Mouse (Mus musculus) urinary bladder, postnatal 10 days (tissue): ENCODE measurements around the gene Dnaic1.

Source experiments
- DNase-seq: peaks from one replicate; pipeline ENCODE4 v3.0.0; 2022; ENCODE audit warnings: low spot score

The Dnaic1 gene

DNA sequence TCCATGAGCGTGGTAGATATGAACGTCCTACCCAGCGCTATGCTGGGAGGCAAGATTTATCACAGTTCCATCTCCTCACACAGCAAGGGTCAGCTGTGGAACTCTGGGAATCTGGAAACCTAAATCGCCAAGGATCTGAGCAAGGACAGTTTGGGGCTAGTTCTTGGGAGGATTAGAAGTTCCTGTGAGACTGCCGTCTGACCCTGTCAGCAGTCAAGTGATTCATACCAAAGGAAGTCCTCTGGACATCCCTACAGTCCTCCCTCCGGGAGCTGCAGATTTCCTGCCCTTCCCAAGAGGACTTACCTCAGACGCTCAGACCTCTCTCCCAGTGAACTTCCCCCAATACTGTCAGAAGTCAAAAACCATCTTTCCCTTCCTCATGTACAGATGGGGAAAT lies 66.8 kb downstream of the Dnaic1 start:
- no peak for DNase-seq

GRCm38 (mm10) chr4:41636882-41637635 lies 67.5 kb downstream of the Dnaic1 start:
- no peak for DNase-seq

GRCm38 (mm10) chr4:41638186-41638731 lies 68.7 kb downstream of the Dnaic1 start:
- DNase-seq: no peak

DNA sequence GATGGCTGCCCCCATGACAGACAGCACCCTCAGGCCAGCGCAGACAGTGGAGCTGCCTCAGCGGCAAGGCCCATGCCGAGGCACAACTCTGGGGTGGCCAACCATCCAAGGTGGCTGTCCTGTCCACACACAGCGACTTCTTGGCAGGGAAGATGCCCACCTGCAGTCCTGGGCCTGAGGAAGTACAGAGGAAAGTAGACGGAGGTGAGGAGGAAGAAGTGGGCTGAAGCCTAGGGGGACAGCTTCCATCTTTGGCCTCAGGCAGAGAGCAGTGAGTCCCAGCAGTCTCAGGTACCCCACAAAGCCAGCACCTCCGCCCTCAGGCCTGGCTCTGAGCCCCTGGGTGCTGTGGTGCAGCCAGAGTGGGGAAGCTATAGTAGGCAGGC lies 69.2 kb downstream of the Dnaic1 start:
- DNase-seq: no peak

DNA sequence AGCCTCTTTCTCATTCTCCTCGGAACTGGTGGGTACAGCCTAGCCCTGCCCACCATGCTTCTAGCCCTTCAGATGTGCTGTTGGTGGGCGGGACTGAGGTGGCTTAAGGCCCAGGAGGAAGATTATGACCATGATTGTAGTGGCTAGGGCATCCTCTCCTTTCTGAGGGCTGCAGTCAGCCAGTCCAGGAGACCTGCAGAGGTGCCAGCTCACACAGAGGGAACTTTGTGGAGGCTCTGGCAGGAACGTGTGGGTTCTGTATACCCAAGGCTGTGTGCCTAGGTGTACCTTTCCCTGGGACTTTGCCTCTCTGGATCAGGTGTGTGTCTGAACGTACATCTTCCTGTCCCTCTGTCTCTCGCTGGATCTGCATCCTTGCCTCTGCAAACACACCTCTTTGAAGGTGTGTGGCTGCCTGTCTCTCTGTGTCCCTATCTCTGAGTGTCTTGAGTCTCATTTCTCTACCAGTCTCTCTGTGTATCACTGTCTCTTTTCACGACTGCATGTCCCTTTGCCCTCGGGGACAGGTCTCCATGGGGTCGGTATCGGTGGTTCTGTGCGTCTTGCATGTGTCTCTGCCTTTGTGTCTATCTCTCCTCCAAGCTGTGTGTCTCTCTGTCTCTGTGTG lies 69.8 kb downstream of the Dnaic1 start:
- DNase-seq: no peak

DNA sequence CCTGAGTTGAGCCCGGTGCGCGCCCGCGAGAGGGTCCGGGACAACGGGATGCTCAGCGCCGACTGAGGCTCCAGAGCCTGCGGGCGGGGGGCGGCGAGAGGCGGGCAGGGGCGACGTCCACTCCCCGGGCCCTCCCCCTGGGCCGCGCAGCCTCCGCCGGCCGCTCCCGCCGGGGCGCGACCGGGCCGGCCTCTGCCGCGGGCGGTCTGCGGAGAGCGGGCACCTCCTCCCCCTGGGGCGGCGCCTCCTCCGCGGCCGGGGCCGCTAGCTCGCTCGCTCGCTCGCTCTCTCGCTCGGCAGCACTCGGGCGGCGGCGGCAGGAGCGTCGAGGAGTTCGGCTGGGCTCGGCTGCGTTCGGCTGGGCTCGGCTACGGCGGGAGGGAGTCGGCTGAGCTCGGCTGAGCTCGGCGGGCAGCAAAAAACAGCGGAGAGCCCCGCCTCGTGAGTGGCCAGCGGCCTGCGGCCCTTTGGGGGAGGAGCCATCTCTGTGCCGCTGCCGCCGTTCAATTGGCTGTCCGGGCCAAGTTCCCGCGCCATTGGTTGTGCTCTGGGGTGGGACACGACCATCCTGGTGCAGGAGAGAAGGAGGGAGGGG lies 70.4 kb downstream of the Dnaic1 start, which contains the start of gene Enho:
Enho (minus strand) TSS at position 412 of the 595 bp plus-strand sequence.
- peak; percentile 85 for DNase-seq

DNA sequence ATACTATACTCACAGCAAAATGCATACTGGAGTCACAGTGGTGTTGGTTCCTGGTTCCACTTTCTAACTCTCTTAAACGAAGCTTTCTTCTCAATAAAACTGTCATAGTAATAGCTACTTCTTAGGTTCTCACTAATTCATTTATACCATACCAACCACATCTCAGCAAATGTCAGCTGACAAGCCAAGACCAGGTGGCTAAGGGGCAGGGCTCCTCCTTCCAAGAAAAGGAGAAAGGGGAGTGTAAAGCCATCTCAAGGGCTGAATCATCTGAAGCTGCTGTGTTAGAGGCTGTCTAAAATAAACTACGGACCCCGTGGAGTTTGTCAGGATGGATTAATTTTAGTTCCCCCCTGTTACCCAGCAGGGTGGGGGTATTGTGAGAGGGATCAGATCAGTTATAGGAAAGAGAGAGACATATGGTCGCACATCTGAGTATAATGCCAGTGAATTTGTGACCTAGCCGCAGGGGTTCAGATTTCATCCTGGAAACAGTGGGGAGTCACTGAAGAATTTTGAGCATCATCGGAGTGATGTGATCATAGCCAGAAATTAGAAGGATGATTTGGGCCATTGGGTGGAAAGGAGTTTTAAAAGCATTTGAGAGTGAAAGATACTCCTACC lies 71.7 kb downstream of the Dnaic1 start:
- no peak for DNase-seq

GRCm38 (mm10) chr4:41645488-41645887 lies 75.9 kb downstream of the Dnaic1 start:
- DNase-seq: no peak

GRCm38 (mm10) chr4:41648157-41648556 lies 78.6 kb downstream of the Dnaic1 start:
- DNase-seq: no peak

DNA sequence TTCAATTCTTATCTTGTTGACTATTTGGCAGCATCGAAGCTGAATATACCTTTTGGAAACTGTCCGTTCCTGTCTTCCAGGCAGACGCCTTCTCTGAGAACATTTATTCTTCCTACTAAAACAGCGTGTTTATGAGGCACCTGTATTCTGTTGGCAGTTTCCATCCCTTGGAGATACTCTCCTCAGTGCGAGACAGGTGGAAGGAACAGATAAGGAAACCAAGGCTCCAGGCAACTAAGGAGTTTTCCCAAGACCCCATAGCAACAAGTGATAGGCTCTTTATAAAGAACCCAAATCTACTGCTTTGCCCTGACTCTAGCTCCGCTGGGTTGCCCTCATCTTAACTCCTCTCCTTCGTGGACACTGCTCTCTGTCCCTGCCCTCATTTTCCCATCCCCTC lies 79.1 kb downstream of the Dnaic1 start:
- DNase-seq: no peak

- no peak for DNase-seq
These were observed 83.7 kb downstream of the Dnaic1 start for GRCm38 (mm10) chr4:41653296-41653695.

DNA sequence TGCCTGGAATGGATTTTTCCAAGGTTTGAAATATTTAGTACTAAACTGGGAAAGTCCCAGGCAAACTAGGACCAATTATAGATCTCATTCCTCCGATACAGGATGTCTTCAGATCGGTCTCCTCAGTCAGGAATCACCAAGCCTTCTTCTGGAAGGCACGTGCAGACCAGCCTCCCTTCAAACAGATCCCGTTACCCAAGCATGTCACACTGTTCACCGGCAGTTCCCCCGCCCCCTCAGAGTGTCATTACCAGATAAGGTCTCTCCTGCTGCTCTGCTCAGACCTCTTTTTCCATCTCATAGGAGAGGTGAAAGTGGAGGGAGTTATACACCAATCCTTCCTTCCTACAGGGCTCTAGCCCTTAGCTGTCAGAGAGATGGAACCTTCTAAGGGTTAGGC lies 84.2 kb downstream of the Dnaic1 start:
- DNase-seq: no peak

- DNase-seq: no peak
These were observed 84.6 kb downstream of the Dnaic1 start for GRCm38 (mm10) chr4:41654217-41654616.

DNA sequence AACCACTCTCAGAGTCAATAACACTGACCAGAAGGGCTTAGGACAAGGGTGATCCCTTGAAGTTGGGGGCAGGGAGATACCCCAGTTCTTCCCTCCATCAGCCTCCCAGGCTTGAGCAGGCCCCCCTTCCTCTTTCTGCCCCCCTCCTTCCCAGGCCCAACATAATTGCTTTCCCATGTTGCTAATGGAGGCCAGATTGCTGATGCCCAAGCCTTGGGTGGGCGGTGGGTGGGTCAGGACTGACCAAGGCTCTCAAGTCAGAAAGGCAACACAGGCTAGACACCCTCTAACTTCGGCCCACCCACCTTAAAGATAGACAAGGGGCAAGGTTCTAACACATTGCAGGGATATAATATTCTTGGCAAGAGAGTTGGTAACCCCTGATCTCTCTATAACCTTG lies 86.0 kb downstream of the Dnaic1 start:
- DNase-seq: no peak

- DNase-seq: no peak
These were observed 89.2 kb downstream of the Dnaic1 start for GRCm38 (mm10) chr4:41658566-41659384.

GRCm38 (mm10) chr4:41659556-41659955 lies 90.0 kb downstream of the Dnaic1 start:
- DNase-seq: no peak

GRCm38 (mm10) chr4:41660851-41661430 lies 91.4 kb downstream of the Dnaic1 start:
- DNase-seq: no peak

DNA sequence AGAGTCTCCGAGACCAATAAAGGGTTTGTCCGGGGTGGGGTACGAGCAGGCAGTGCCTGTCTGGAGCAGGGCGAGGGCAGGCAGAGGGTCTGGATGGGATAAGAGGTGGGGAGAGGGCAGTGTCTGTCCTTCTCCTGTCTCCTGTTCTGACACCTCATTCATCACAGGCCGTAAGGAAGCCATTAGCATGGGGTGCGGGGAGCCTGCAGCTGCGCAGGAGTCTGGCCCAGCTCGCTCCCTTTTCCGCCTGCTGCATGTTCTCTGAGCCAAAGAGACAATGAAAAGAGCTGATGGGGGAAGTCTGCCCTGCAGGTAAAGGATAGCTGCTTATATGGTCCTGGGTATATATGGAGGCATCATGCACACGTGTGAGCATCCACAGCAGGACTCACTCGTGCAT lies 93.1 kb downstream of the Dnaic1 start:
- DNase-seq: no peak

GRCm38 (mm10) chr4:41663614-41664013 lies 94.0 kb downstream of the Dnaic1 start:
- no peak for DNase-seq

- DNase-seq: no peak
These were observed 95.0 kb downstream of the Dnaic1 start for GRCm38 (mm10) chr4:41664533-41664932.

- DNase-seq: no peak
These were observed 95.6 kb downstream of the Dnaic1 start for GRCm38 (mm10) chr4:41665009-41665675.
